Mouse (Mus musculus) embryo, embryonic 11.5 days (tissue): Measurements from ENCODE around the gene Olfr140.

Source experiments
- DNase-seq: peaks from one replicate; pipeline ENCODE4 v3.0.0-alpha.2; 2012; ENCODE audit warnings: low read depth, low spot score

Gene Olfr140

GRCm38 (mm10) chr2:90063494-90063893 lies at the start of gene Olfr140:
Olfr140 (minus strand) TSS chr2:90063594.
- no peak for DNase-seq

GRCm38 (mm10) chr2:90070065-90070464 lies 6.7 kb upstream of the Olfr140 start:
- no peak for DNase-seq

- DNase-seq, result no peak
These were observed 28.4 kb downstream of the Olfr140 start, which contains the start of gene Olfr1265 for GRCm38 (mm10) chr2:90035037-90035436. Olfr1265 (plus strand) TSS chr2:90035337.

- DNase-seq, result no peak
These were observed 37.9 kb downstream of the Olfr140 start, which contains the start of gene Olfr1264 for GRCm38 (mm10) chr2:90025477-90025876. Olfr1264 (minus strand) TSS chr2:90025577.

GRCm38 (mm10) chr2:90011831-90012230 lies 51.6 kb downstream of the Olfr140 start, which contains the start of gene Olfr1263:
Olfr1263 (plus strand) TSS chr2:90012131.
- DNase-seq, result no peak

GRCm38 (mm10) chr2:89999845-90000244 lies 63.5 kb downstream of the Olfr140 start, which contains the start of gene Olfr1262:
Olfr1262 (plus strand) TSS chr2:90000145.
- no peak for DNase-seq
